Mouse (Mus musculus): ENCODE measurements around the gene Mfsd4b2. TPM values are rescaled to one million over a fixed set of nuclear protein-coding genes. Genes with fewer than 3 reads are reported as not detected.

Mfsd4b2 gene
- polyA plus RNA-seq, 1 experiment from 2014 or later, result 0.23 TPM

Other genes starting within 250 kb of the Mfsd4b2 start
- 16.4 and 20.3 TPM in 2 replicates for gene Rev3l, start 194.8 kb downstream of the Mfsd4b2 start, polyA plus RNA-seq (2015; fragmentation: Nextera tagmentation; extraction: Ambion mirVana)
- gene Mfsd4b4, start 27.7 kb downstream of the Mfsd4b2 start, polyA plus RNA-seq (2015; fragmentation: Nextera tagmentation; extraction: Ambion mirVana), result 3.6 and 4.8 TPM in 2 replicates
- gene Mfsd4b3, start 33.2 kb upstream of the Mfsd4b2 start, polyA plus RNA-seq (2015; fragmentation: Nextera tagmentation; extraction: Ambion mirVana), result 1.1 and 1.5 TPM in 2 replicates
- 0.04 and 0.08 TPM in 2 replicates for gene Mfsd4b5, start 59.7 kb upstream of the Mfsd4b2 start, polyA plus RNA-seq (2015; fragmentation: Nextera tagmentation; extraction: Ambion mirVana)
- gene Mfsd4b1, start 98.3 kb upstream of the Mfsd4b2 start, polyA plus RNA-seq (2015; fragmentation: Nextera tagmentation; extraction: Ambion mirVana), result 0.06 and 0.09 TPM in 2 replicates
- 16.5 and 17.0 TPM in 2 replicates for gene Slc16a10, start 215.3 kb upstream of the Mfsd4b2 start, polyA plus RNA-seq (2015; fragmentation: Nextera tagmentation; extraction: Ambion mirVana)